Mouse (Mus musculus) stomach, embryonic 16.5 days (tissue): ENCODE data around the gene Txndc11. TPM values are rescaled to one million over a fixed set of nuclear protein-coding genes. Genes with fewer than 3 reads are reported as not detected.

Experiments used
- ATAC-seq: fragments of 200-750 bp; cut with Nextera tagmentation; 2 replicates; pipeline ENCODE4 v1.8.0; 2017; ENCODE audit warnings: moderate number of reproducible peaks, moderate TSS enrichment; ENCODE audit not compliant: insufficient read depth, low FRiP score
- H3K27ac ChIP-seq: fragments of 300-500 bp; sonication (generic); 2 replicates; pipeline ENCODE4 v1.5.1; 2014; ENCODE audit warnings: low read length
- H3K27me3 ChIP-seq: fragments of 300-500 bp; sonication (generic); 2 replicates; pipeline ENCODE4 v1.6.1; 2014; ENCODE audit warnings: low read length, control low read depth, mixed read lengths; ENCODE audit not compliant: control insufficient read depth, insufficient read depth
- H3K36me3 ChIP-seq: fragments of 300-500 bp; sonication (generic); 2 replicates; pipeline ENCODE4 v1.6.1; 2014; ENCODE audit warnings: low read length; ENCODE audit not compliant: control insufficient read depth, insufficient read depth
- H3K4me1 ChIP-seq: fragments of 300-500 bp; sonication (generic); 2 replicates; pipeline ENCODE4 v1.6.1; 2014; ENCODE audit warnings: low read length, control low read depth, mixed read lengths; ENCODE audit not compliant: control insufficient read depth, insufficient read depth
- H3K4me2 ChIP-seq: fragments of 300-500 bp; sonication (generic); 2 replicates; pipeline ENCODE4 v1.6.1; 2014; ENCODE audit warnings: low read depth, low read length, mixed read lengths
- H3K4me3 ChIP-seq: fragments of 300-500 bp; sonication (generic); replicated peaks from 2 replicates; pipeline ENCODE4 v1.5.1; 2014; ENCODE audit warnings: mild to moderate bottlenecking, low read length
- H3K9ac ChIP-seq: fragments of 300-500 bp; sonication (generic); 2 replicates; pipeline ENCODE4 v1.6.1; 2014; ENCODE audit warnings: low read length
- H3K9me3 ChIP-seq: fragments of 300-500 bp; sonication (generic); replicated peaks from 2 replicates; pipeline ENCODE4 v1.6.1; 2016; ENCODE audit warnings: low read length, control low read depth; ENCODE audit not compliant: control insufficient read depth
- WGBS: fragments of 180-500 bp; shearing (Covaris S2); extraction: QIAGEN DNeasy Blood & Tissue Kit; methylation state at CpG from one replicate; pipeline ENCODE4 v1.1.7; 2014; 5-methylcytosine and 5-hydroxymethylcytosine counted together
- polyA plus RNA-seq: library from polyadenylated mRNA; unstranded; fragments of >200 nt; fragmentation: Nextera tagmentation; extraction: Ambion mirVana; gene quantifications from 2 replicates; pipeline ENCODE4 v1.2.1, GENCODE M21; 2015

Txndc11 gene
- polyA plus RNA-seq, 1 experiment from 2014 or later: 34.0 TPM

DNA sequence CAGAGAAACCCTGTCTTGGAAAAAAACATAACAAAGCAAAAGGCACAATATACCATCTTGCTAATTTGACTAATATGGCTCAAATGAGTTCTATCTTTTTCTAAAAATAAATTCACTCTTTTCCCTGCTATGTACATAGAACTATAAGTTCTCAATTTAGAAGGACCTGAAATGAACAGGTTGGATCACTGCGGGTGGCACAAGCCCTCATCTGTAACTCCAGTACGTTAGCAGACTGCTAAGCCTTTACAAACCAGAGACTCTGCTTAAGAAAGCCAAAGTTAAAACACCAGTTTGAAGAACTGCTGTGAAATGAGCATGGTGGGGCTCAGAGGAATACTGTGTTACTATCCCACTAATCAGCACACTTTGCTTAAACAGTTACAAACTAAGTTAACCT, 9.1 kb downstream of the Txndc11 start:
- Histone ChIP-seq H3K4me1 (no peaks in the 10 kb centered on the region), H3K9ac (no peak overlapping the region), H3K27me3 (no peaks in the 10 kb centered on the region), H3K36me3 (peaks cover 2% of the 10 kb centered on the region; the same call in 1 of the 2 replicates), H3K27ac (no peak overlapping the region), H3K4me2 (no peak overlapping the region), H3K4me3 (no peak overlapping the region), H3K9me3 (no peaks in the 10 kb centered on the region)
- 92% methylated on average over 2 of the region's 2 CpGs for WGBS
- no peak for ATAC-seq

DNA sequence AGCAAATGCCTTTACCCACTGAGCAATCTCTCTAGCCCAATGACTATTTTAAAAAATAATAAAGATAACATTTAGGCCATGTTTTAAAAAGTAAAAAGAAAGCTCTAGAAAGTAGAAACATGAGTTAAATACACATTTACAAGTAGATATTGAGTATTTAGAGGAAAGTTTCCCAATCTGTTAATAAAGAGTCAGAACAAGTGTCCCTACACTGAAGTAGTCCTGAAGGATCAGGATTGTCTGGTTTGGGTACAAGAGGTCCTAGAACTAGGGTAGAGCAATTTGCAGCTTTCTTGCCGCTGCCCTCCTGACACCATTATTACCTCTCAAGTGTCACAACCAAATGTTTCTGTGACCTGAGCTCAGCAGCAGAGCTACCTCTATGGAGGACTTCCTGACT, 10.3 kb downstream of the Txndc11 start:
- no peak for ATAC-seq
- Histone ChIP-seq H3K36me3 (peaks cover 2% of the 10 kb centered on the region; the same call in 1 of the 2 replicates), H3K4me2 (no peak overlapping the region), H3K27me3 (no peaks in the 10 kb centered on the region), H3K27ac (no peak overlapping the region), H3K9me3 (no peaks in the 10 kb centered on the region), H3K4me1 (no peaks in the 10 kb centered on the region), H3K9ac (no peak overlapping the region), H3K4me3 (no peak overlapping the region)
- 97% methylated on average over 1 of the region's 1 CpGs for WGBS

DNA sequence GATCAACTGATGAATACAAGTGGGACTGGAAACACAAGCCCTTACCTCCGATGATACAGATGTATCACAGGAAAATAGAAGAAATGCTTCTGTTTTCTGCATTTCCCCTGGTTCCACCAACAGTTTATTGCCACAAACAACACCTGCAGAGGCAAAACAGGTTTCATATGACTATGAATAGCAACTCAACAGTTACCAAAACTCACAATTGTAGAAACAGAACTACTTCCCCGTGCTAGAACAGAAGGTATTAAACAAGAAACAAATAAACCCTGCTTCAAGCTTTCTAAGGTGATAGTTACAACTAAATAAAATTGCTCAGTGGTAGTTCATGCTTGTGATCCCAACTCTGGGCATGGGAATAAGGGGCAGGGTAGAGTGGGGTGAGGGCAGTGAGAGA, 11.8 kb downstream of the Txndc11 start:
- H3K4me3 ChIP-seq: no peak overlapping the region
- H3K27me3 ChIP-seq: no peaks in the 10 kb centered on the region
- no peaks in the 10 kb centered on the region for H3K4me1 ChIP-seq
- no peaks in the 10 kb centered on the region for H3K9me3 ChIP-seq
- H3K9ac ChIP-seq: no peak overlapping the region
- ATAC-seq: no peak
- 91% methylated on average over 2 of the region's 2 CpGs for WGBS
- H3K36me3 ChIP-seq: peaks cover 2% of the 10 kb centered on the region; the same call in 1 of the 2 replicates
- no peak overlapping the region for H3K27ac ChIP-seq
- H3K4me2 ChIP-seq: no peak overlapping the region

DNA sequence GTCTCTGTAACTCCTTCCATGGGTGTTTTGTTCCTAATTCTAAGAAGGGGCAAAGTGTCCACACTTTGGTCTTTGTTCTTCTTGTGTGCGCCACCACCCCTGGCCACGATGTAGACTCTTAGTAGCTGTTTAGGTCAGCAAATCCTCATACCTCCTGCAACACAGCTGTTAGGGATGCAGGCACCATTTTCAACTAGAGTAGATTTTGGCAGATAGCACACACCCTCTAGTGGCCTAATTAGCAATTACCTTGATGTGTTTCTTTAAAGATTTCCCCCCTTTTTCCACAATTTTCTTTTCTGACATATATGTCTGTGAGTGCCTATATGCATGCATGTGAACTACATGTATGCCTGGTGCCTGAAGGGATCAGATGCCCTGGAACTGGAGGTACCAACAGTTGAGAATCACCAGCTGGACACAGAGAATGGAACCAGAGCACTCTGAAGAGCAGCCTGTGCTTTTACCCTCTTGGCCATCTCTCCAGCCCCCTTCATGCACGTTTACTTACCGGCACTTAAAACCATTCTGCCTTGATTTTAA, 25.2 kb downstream of the Txndc11 start:
- WGBS: 56% methylated on average over 4 of the region's 4 CpGs
- Histone ChIP-seq H3K9ac (no peak overlapping the region), H3K9me3 (no peaks in the 10 kb centered on the region), H3K27ac (no peak overlapping the region), H3K27me3 (no peaks in the 10 kb centered on the region), H3K4me3 (no peak overlapping the region), H3K36me3 (peaks cover 8% of the 10 kb centered on the region; the same call in 1 of the 2 replicates), H3K4me2 (no peak overlapping the region), H3K4me1 (no peaks in the 10 kb centered on the region)
- ATAC-seq: no peak

DNA sequence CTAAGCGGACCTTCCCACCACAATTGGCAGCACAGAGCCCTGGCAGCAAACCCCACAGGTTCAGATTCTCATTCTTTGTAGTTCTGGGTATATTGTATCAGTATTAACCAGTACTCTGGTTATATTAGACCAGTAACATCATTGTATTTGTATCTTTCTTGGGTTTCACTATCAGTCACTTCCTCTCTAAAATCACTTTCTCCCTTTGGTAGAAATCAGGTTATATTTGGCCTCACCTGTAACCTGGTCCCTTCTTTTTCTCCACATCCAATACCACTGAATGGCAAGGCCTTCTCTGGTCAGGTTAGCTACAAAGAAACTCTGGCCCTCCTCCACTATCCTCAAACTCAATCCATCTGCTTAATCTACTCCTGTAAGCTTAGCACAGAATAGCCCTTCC, 29.5 kb downstream of the Txndc11 start:
- H3K27ac ChIP-seq: no peak overlapping the region
- H3K36me3 ChIP-seq: peaks cover 13% of the 10 kb centered on the region
- no peak overlapping the region for H3K9ac ChIP-seq
- ATAC-seq: no peak
- H3K9me3 ChIP-seq: no peaks in the 10 kb centered on the region
- H3K27me3 ChIP-seq: no peaks in the 10 kb centered on the region
- 100% methylated on average over 1 of the region's 1 CpGs for WGBS
- no peak overlapping the region for H3K4me2 ChIP-seq
- H3K4me1 ChIP-seq: no peaks in the 10 kb centered on the region
- H3K4me3 ChIP-seq: no peak overlapping the region

DNA sequence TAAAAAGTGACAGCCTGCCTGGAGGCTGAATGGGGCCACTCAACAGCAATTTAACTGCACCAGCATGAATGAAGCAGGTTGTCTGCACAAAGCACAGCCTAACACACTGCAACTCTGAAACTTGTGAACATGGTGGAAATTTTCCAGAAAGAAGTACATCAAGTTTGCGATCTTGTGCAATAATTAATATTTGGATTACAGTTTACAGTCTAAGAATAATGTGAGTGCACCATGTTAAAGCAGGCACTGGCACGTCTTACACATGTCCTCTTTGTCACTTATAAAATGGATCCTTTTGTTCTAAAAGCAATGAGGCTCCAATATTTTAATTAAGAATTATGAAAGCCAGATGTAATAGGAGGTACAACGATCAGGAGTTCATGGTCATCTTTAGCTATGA, 37.1 kb downstream of the Txndc11 start:
- no peaks in the 10 kb centered on the region; the same call in 1 of the 2 replicates for H3K36me3 ChIP-seq
- H3K9ac ChIP-seq: no peak overlapping the region
- H3K4me1 ChIP-seq: no peaks in the 10 kb centered on the region
- H3K27me3 ChIP-seq: no peaks in the 10 kb centered on the region
- H3K4me3 ChIP-seq: no peak overlapping the region
- no peak for ATAC-seq
- H3K9me3 ChIP-seq: no peaks in the 10 kb centered on the region
- WGBS: 88% methylated on average over 3 of the region's 3 CpGs
- no peak overlapping the region for H3K4me2 ChIP-seq
- H3K27ac ChIP-seq: no peak overlapping the region

DNA sequence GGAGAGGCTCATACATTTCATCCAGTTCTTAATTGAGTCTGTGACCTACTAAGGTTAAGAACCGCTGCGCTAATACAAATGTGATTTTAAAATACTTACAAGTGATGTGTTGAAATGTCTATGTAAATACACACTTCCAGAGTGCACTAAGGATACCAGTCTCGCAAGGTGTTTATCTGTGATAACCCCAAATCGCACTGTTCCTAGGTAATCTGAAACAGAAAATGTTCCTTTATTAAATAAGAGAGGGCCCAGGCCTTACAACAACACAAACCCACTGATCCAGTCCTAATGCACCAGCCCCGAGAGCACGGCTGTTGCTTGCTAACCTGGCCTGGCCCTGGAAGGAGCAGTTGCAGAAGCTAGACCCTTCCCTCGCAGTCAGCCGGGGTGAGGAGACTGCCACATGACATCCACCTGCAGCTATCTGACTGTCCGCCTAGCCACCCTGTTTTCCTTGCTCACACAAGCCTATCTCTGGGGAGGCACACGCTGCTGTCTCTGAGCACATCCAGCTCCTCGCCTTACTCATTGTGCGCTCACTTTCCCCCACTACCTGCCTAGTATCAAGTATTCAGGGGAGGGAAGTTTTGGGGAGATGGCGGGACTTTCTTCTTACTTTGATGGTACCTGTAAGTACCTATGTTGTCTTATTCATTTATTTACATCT, 40.6 kb downstream of the Txndc11 start:
- no peaks in the 10 kb centered on the region for H3K27me3 ChIP-seq
- H3K27ac ChIP-seq: no peak overlapping the region
- H3K9me3 ChIP-seq: no peaks in the 10 kb centered on the region
- no peak overlapping the region for H3K4me3 ChIP-seq
- H3K4me1 ChIP-seq: no peaks in the 10 kb centered on the region
- no peak overlapping the region for H3K4me2 ChIP-seq
- H3K9ac ChIP-seq: no peak overlapping the region
- ATAC-seq: no peak
- 0 out of 2 replicates have a peak, but pooled peaks cover 12% of the 10 kb centered on the region for H3K36me3 ChIP-seq
- 87% methylated on average over 13 of the region's 13 CpGs for WGBS

DNA sequence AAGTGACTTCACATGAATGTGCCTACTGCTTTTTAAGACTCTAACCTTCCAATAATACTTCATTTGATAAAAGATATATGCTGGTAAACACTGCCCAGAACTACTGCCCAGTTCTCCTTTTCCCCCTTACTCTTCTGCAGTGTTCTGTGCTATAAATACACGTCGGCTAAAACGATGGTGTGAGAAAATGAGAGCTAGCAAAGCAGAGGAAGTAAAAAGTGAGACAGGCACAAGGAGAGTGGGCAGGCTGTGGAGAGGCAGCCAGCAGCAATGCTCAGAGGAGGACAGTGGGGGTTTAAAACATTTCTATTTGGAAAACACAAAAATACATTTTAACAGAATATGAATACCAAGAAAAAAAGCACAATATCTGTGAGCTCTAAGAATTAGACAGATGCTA, 41.9 kb downstream of the Txndc11 start:
- no peak for ATAC-seq
- no peaks in the 10 kb centered on the region for H3K27me3 ChIP-seq
- H3K27ac ChIP-seq: no peak overlapping the region
- H3K4me1 ChIP-seq: no peaks in the 10 kb centered on the region
- H3K9me3 ChIP-seq: no peaks in the 10 kb centered on the region
- 65% methylated on average over 3 of the region's 3 CpGs for WGBS
- peaks cover 23% of the 10 kb centered on the region; the same call in 1 of the 2 replicates for H3K36me3 ChIP-seq
- no peak overlapping the region for H3K4me2 ChIP-seq
- H3K9ac ChIP-seq: no peak overlapping the region
- no peak overlapping the region for H3K4me3 ChIP-seq

DNA sequence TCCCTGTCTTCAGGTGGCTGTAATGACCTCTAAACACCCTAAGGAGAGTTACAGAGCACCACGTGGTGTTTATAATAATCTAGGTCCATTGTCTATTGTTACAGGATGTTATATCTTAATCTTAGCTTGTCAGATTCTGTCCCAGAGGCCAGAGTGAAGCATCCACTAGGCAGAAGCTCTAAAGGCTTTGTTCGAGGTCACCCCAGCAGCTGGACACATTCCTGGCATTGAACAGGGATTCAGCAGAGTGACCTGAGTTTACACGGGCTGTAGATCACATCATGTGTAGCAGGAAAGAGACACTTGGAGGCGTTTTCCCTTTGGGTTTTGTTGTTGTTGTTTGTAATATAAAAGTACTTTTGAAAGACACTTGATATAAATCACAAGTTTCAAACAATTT, 42.4 kb downstream of the Txndc11 start:
- Histone ChIP-seq H3K27me3 (no peaks in the 10 kb centered on the region), H3K4me3 (no peak overlapping the region), H3K27ac (no peak overlapping the region), H3K4me1 (no peaks in the 10 kb centered on the region), H3K36me3 (peaks cover 24% of the 10 kb centered on the region; the same call in 1 of the 2 replicates), H3K9ac (no peak overlapping the region), H3K9me3 (no peaks in the 10 kb centered on the region), H3K4me2 (no peak overlapping the region)
- ATAC-seq: no peak
- WGBS: 70% methylated on average over 4 of the region's 4 CpGs
